Mouse (Mus musculus): Measurements from ENCODE around the gene Slc50a1.

DNA sequence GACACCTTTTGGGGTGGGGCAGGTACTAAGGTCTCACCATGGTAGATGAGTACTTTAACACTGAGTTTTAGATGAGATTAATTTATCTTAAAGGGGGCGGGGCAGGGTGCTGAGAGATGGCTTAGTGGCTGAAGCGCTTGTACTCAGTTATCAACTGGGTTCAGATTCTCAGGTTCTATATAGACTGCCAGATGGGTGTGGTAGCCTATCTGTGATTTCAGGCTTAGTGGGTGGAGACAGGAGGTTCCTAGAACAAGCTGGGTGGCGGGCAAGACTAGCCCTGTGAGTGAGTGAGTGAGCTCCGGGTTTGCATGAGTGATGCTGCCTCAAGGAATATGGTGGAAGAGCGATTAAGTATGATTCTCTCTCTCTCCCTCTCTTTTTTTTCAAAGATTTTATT, 15.4 kb downstream of the Slc50a1 start:
- TF ChIP-seq CTCF (IDR thresholded peaks at IDR 0.05; ENCODE audit: control insufficient read depth, insufficient read depth, low read length) (no peak), POLR2A (IDR thresholded peaks at IDR 0.05; ENCODE audit: borderline replicate concordance, control insufficient read depth, low read depth, low read length) (no peak)
